Mouse (Mus musculus): ENCODE data around the gene Gstm1. TPM values are rescaled to one million over a fixed set of nuclear protein-coding genes. Genes with fewer than 3 reads are reported as not detected.

The Gstm1 gene
- total and polyA plus RNA-seq, 3 experiments: 0.31 to 6.7 TPM; not detected in 1

- no peak overlapping the region for H3K27ac ChIP-seq (ENCODE audit: control insufficient read depth, low read depth, low read length)
- peaks cover 0 to 3% of the 10 kb centered on the region in 2 experiments; a peak in 1 of 4 replicates for H3K4me1 ChIP-seq (ENCODE audit: control insufficient read depth in 1 of 2, insufficient read depth in 2 of 2, low read length in 2 of 2)
- H3K9me3 ChIP-seq (replicated peaks; ENCODE audit: insufficient read depth, low read length): no peaks in the 10 kb centered on the region
- H3K36me3 ChIP-seq (ENCODE audit: control insufficient read depth in 1 of 2, insufficient read depth in 2 of 2, low read length in 2 of 2): no peaks in the 10 kb centered on the region
- TF ChIP-seq ZMIZ1 (IDR thresholded peaks at IDR 0.05; ENCODE audit: low read depth, low read length): no peak
- no peak for TF ChIP-seq CTCF (IDR thresholded peaks at IDR 0.05 in 2 of 3, conservative IDR thresholded peaks at IDR 0.05 in 1 of 3; ENCODE audit: control insufficient read depth in 1 of 3, insufficient read depth in 1 of 3, low read depth in 2 of 3, low read length in 3 of 3, poor library complexity in 1 of 3, severe bottlenecking in 1 of 3)
- TF ChIP-seq MAFK (IDR thresholded peaks at IDR 0.05; ENCODE audit: borderline replicate concordance, low read depth, low read length): no peak
- TF ChIP-seq KAT2A (conservative IDR thresholded peaks at IDR 0.05; ENCODE audit: low read depth, low read length): no peak
- no peak for TF ChIP-seq POLR2A (IDR thresholded peaks at IDR 0.05; ENCODE audit: control insufficient read depth in 1 of 2, insufficient read depth in 1 of 2, low read depth in 1 of 2, low read length in 2 of 2, poor library complexity in 1 of 2)
- TF ChIP-seq RAD21 (IDR thresholded peaks at IDR 0.05; ENCODE audit: low read depth, low read length): no peak
- no peak for TF ChIP-seq SMC3 (IDR thresholded peaks at IDR 0.05; ENCODE audit: low read depth, low read length)
- no peak for TF ChIP-seq NELFE (IDR thresholded peaks at IDR 0.05; ENCODE audit: low read depth, low read length)
- TF ChIP-seq SIN3A (IDR thresholded peaks at IDR 0.05; ENCODE audit: low read length): no peak
- no peak for TF ChIP-seq MAZ (IDR thresholded peaks at IDR 0.05; ENCODE audit: low read depth, low read length)
- TF ChIP-seq MYB (IDR thresholded peaks at IDR 0.05; ENCODE audit: low read depth, low read length): no peak
- no peak overlapping the region for H3K4me3 ChIP-seq (ENCODE audit: control insufficient read depth in 1 of 2, insufficient read depth in 1 of 2, low read depth in 2 of 2, low read length in 2 of 2)
- DNase-seq (ENCODE audit: low read depth, low spot score): no peak
- no peaks in the 10 kb centered on the region for H3K79me2 ChIP-seq (ENCODE audit: control insufficient read depth, insufficient read depth, low read length, poor library complexity)
- peaks cover 0 to 10% of the 10 kb centered on the region in 2 experiments; a peak in 2 of 4 replicates for H3K27me3 ChIP-seq (ENCODE audit: control insufficient read depth in 1 of 2, insufficient read depth in 2 of 2, low read length in 2 of 2)
- H3K9ac ChIP-seq (ENCODE audit: control insufficient read depth, low read depth, low read length, poor library complexity, severe bottlenecking): no peak overlapping the region
These were observed 8.8 kb upstream of the Gstm1 start for GRCm38 (mm10) chr3:108026597-108026996.

DNA sequence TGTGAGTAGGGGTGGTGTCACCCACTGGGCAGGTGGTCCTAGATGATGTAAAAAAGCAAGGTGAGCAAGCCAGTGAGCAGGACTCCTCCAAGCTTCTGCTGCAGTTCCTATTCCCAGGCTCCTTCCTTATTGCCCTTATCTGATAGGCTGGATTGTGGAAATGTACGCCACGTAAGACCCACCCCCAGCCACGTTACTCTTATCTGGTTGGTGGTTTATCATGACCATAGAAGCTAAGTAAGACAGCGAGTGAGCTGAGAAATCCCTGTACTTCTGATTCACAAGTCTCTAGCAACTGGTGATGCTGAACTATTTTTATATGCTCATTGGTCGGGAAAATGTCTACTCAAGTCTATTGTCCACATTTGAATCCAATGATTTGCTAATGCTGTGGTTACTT, 8.3 kb upstream of the Gstm1 start:
- H3K4me3 ChIP-seq (ENCODE audit: control insufficient read depth in 1 of 2, insufficient read depth in 1 of 2, low read depth in 2 of 2, low read length in 2 of 2): no peak overlapping the region
- peaks cover 0 to 3% of the 10 kb centered on the region in 2 experiments; a peak in 1 of 4 replicates for H3K4me1 ChIP-seq (ENCODE audit: control insufficient read depth in 1 of 2, insufficient read depth in 2 of 2, low read length in 2 of 2)
- TF ChIP-seq GATA1 (IDR thresholded peaks at IDR 0.05; ENCODE audit: low read depth, low read length) (peak; percentile 34; the same call in 1 of the 2 replicates), CHD2 (IDR thresholded peaks at IDR 0.05; ENCODE audit: low read length) (peak; percentile 76), HCFC1 (IDR thresholded peaks at IDR 0.05; ENCODE audit: low read depth, low read length) (no peak)
- peak; percentile 72 for DNase-seq (ENCODE audit: low read depth, low spot score)
- no peaks in the 10 kb centered on the region for H3K79me2 ChIP-seq (ENCODE audit: control insufficient read depth, insufficient read depth, low read length, poor library complexity)
- H3K9me3 ChIP-seq (replicated peaks; ENCODE audit: insufficient read depth, low read length): no peaks in the 10 kb centered on the region
- no peak overlapping the region for H3K9ac ChIP-seq (ENCODE audit: control insufficient read depth, low read depth, low read length, poor library complexity, severe bottlenecking)
- H3K36me3 ChIP-seq (ENCODE audit: control insufficient read depth in 1 of 2, insufficient read depth in 2 of 2, low read length in 2 of 2): no peaks in the 10 kb centered on the region
- H3K27ac ChIP-seq (ENCODE audit: control insufficient read depth, low read depth, low read length): no peak overlapping the region
- H3K27me3 ChIP-seq (ENCODE audit: control insufficient read depth in 1 of 2, insufficient read depth in 2 of 2, low read length in 2 of 2): peaks cover 0 to 10% of the 10 kb centered on the region in 2 experiments; a peak in 2 of 4 replicates

GRCm38 (mm10) chr3:108025318-108025717, 7.5 kb upstream of the Gstm1 start:
- H3K27ac ChIP-seq (ENCODE audit: control insufficient read depth, low read depth, low read length): no peak overlapping the region
- no peaks in the 10 kb centered on the region for H3K9me3 ChIP-seq (replicated peaks; ENCODE audit: insufficient read depth, low read length)
- peaks cover 0 to 10% of the 10 kb centered on the region in 2 experiments; a peak in 2 of 4 replicates for H3K27me3 ChIP-seq (ENCODE audit: control insufficient read depth in 1 of 2, insufficient read depth in 2 of 2, low read length in 2 of 2)
- H3K4me1 ChIP-seq (ENCODE audit: control insufficient read depth in 1 of 2, insufficient read depth in 2 of 2, low read length in 2 of 2): peaks cover 0 to 3% of the 10 kb centered on the region in 2 experiments; a peak in 1 of 4 replicates
- H3K79me2 ChIP-seq (ENCODE audit: control insufficient read depth, insufficient read depth, low read length, poor library complexity): no peaks in the 10 kb centered on the region
- no peaks in the 10 kb centered on the region for H3K36me3 ChIP-seq (ENCODE audit: control insufficient read depth in 1 of 2, insufficient read depth in 2 of 2, low read length in 2 of 2)
- H3K9ac ChIP-seq (ENCODE audit: control insufficient read depth, low read depth, low read length, poor library complexity, severe bottlenecking): no peak overlapping the region
- H3K4me3 ChIP-seq (ENCODE audit: control insufficient read depth in 1 of 2, insufficient read depth in 1 of 2, low read depth in 2 of 2, low read length in 2 of 2): no peak overlapping the region
- TF ChIP-seq ETS1 (IDR thresholded peaks at IDR 0.05; ENCODE audit: low read depth, low read length) (no peak), MAX (IDR thresholded peaks at IDR 0.05; ENCODE audit: low read length) (no peak), EP300 (IDR thresholded peaks at IDR 0.05; ENCODE audit: low read depth in 1 of 2, low read length in 2 of 2) (no peak), USF2 (IDR thresholded peaks at IDR 0.05; ENCODE audit: borderline replicate concordance in 1 of 2, insufficient read depth in 1 of 2, low read depth in 1 of 2, low read length in 2 of 2) (no peak), MYC (IDR thresholded peaks at IDR 0.05; ENCODE audit: low read depth, low read length) (no peak), ZNF384 (IDR thresholded peaks at IDR 0.05; ENCODE audit: low read depth, low read length) (no peak), BHLHE40 (IDR thresholded peaks at IDR 0.05; ENCODE audit: borderline replicate concordance, low read depth, low read length) (no peak), NELFE (IDR thresholded peaks at IDR 0.05; ENCODE audit: low read depth, low read length) (no peak), POLR2AphosphoS5 (IDR thresholded peaks at IDR 0.05; ENCODE audit: borderline replicate concordance, low read depth, low read length) (no peak), ZMIZ1 (IDR thresholded peaks at IDR 0.05; ENCODE audit: low read depth, low read length) (no peak), RCOR1 (IDR thresholded peaks at IDR 0.05; ENCODE audit: low read depth, low read length) (no peak), ZKSCAN1 (IDR thresholded peaks at IDR 0.05; ENCODE audit: low read depth, low read length) (no peak), POLR2AphosphoS2 (IDR thresholded peaks at IDR 0.05; ENCODE audit: low read length) (no peak), RAD21 (IDR thresholded peaks at IDR 0.05; ENCODE audit: low read depth, low read length) (no peak), HCFC1 (IDR thresholded peaks at IDR 0.05; ENCODE audit: low read depth, low read length) (no peak), CTCF (IDR thresholded peaks at IDR 0.05 in 2 of 3, conservative IDR thresholded peaks at IDR 0.05 in 1 of 3; ENCODE audit: control insufficient read depth in 1 of 3, insufficient read depth in 1 of 3, low read depth in 2 of 3, low read length in 3 of 3, poor library complexity in 1 of 3, severe bottlenecking in 1 of 3) (no peak)
- no peak for DNase-seq (ENCODE audit: low read depth, low spot score)

Measured in MEL (cell line).